Mouse (Mus musculus) cerebellum, adult 2 months (tissue): ENCODE measurements around the gene Oaf.

ENCODE experiments used
- CTCF ChIP-seq: fragments of 200-500 bp; IDR thresholded peaks from 2 replicates; pipeline ENCODE4 v1.5.1; 2011; ENCODE audit warnings: low read depth, mild to moderate bottlenecking, control low read depth, low read length, moderate library complexity, borderline replicate concordance; ENCODE audit not compliant: insufficient read depth
- POLR2A ChIP-seq: fragments of 200-500 bp; IDR thresholded peaks from 2 replicates; pipeline ENCODE4 v1.6.1; 2011; ENCODE audit warnings: low read length, control low read depth, borderline replicate concordance; ENCODE audit not compliant: insufficient read depth

DNA sequence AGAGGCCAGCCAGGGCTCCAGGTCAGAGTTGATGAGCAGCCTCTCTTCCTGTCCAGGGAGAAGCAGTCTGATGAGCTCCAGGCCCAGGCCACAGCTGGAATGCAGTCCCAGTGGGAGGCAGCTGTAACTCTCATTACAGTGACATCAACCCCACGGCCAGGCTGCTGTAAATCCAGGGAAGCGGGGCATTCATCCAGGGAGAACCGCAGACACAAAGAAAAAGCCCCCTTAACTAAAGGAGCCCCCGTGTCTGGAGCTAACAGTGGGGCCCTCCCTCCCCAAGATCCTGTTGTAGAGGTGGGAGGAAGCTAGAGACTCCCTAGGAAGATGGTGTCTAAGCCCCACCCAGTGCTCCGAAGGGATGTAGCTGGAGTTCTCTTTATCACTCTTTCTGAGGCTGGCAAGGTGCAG, 13.6 kb upstream of the Oaf start:
- no peak for TF ChIP-seq CTCF
- TF ChIP-seq POLR2A = no peak
